Mouse (Mus musculus): ENCODE measurements at regions not wholly inside any gene's neighbourhood (a gene's known extent, or its start where the extent isn't known, plus 50 kb on each side); places are given as distances from the start of the nearest gene placed in this dataset.
"Not testable (repeated sequence)": the region's sequence is repeated elsewhere in the genome, so short reads cannot be mapped to it uniquely, and the experiment has no call there.

DNA sequence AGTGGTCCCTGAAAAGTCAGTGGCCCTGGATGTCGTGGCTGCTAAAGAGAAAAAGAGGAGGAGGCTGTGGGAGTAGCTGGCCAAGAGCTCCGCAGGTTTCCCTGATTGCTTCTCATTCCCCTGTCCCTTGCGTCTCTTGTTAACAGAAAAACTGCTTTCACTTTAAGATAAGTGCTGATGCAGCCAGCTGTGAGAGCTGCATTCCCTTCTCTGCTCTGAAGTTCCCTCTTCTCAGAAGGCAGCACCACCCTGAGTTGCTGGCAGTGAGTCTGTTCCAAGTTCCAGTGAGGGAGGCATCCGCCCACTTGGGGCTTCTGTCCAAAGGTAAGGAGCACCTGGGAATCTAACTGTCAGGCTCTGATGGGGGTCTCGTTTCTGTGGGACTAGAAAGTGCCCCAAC lies 63.5 kb downstream of the Olfr693 start:
- not testable (repeated sequence) for DNase-seq (ENCODE audit: low read depth, low spot score)

DNA sequence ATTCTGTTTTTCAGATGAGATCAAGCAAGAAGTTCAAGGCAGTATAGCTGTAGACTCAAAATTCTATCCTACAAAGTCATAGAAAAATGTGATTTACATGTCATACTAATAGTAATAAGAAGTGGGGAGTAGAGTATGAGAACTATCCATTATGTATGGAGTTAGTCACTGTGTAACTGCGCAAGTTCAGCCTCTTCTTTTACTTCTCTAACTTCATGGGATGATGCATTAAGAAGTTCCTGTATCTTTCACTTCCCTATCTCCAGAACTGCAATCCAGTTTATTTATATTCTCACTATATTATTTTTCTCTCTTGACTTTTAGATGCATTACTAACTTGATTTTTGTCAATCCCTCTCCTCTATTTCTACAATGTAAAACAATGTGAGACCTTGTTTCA lies 67.7 kb downstream of the Olfr693 start:
- DNase-seq (ENCODE audit: low read depth, low spot score): no peak

DNA sequence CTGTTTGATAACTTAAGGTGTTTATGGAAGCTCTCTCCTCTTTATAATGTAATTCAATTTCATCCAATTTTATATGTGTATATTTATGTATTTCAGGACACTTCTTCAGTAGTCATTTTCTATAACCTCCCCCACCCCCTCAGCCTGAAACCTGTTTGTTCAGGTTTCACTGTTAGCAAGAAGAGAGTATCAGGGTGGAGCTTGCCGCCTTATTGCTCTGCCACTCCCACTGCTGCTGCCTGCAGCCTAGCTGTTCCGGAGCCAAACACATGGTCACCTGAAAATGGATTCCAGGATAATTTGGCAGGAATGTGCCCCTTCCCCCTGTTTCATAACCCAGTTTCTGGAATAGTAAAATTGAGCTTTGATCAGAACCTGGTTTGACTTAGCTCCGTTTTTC lies 100.0 kb downstream of the Olfr693 start:
- DNase-seq (ENCODE audit: low read depth, low spot score): no peak

DNA sequence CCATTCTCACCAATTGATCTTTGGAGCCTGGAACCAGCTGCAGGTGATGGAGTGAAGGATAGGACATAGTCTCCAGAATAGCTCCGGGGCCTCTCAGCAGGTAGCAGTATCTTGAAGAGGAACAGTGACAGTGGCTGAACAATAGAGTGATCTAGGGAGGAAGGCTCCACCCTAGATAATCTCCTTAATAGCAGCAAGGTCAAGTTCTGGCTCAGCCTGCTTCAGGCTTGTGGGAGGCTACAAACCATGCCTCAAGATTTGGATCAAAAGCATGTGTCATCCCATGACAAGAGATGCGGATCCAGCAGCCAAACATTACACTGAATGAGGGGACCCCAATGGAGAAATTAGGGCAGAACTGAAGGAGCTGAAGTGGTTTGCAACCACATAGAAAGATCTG lies 112.1 kb downstream of the Olfr693 start:
- peak; percentile 44 for DNase-seq (ENCODE audit: low read depth, low spot score)

DNA sequence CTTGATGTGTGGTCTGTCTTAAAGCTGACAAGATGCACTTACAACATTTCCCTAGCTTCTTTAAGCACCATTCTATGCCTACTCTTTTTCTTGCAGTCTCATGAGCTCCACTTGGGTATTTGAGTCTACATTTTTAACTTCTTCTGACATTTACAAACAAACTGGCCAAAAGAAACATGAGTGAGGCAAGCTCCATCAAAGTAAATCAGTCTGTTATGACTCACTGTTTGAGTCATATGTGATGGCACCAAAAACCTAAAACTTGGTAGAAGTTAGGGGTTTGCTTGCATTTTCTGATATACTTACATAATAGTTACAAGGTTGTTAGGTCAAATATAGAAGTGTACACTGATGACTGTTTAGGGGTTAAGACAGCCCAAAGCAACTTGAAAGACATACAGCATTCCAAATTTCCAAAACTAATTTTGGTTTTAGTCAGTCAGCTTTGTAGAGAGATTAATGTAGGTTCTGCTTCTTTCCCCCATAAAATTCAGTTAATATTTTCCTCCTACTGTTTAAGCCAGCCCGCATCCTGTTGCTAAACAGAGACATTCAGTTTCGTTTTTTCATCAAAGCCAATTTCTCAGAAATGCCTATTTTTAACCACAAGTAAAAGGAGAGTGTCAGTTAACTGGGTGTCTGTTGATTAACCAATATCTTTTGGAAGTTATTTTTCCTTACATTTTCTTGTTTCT lies 129.4 kb downstream of the Olfr693 start:
- DNase-seq (ENCODE audit: low read depth, low spot score): no peak

DNA sequence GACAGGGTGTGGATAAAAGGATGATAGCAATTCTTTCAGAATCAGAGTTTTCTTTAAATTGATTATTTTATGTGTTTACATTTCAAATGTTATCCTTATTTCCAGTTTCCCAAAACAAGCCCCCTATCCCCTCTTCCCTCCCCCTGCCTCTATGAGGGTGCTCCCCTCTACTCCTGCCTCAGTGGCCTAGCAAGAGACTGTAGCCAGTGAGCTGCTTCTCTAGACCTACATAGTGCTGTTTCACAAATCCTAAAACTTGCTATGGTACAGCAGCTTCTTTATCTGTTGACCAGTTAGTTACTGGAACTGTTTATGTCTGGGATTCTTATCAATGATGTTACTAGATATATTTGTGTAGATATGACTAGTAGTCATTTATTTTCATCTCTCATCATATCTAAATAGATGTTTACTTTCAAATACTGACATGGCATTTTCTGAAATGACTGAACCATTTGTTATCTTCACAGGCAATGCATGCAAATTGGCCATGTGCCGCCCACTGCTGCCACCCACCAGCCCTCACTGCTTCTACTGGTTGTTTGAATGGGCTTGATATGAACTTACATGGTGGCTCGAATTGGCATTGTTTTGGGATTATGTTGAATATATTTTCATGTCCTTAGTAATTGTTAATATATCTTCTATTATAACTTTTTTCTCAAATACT lies 150.8 kb downstream of the Olfr693 start:
- DNase-seq (ENCODE audit: low read depth, low spot score): not testable (repeated sequence)

DNA sequence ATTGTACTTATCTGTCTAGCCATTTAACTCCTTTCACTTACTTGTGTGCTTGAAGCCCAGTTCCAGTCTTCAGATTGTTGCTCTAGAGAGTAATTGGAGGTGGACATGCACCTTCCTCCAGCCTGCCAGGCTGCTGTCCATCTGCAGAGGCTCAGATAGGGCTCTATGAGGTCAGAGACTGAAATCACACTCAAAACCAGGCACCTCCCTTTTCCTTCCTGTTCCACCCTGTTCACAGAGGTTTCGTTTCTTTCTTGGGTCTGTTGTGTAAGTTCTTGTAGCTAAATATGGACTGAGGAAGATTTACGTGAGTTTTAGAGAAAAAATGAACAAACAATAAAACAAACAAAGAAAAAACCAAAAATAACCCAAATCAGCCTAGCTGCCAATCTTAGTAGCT lies 151.4 kb downstream of the Olfr693 start:
- DNase-seq (ENCODE audit: low read depth, low spot score): not testable (repeated sequence)

DNA sequence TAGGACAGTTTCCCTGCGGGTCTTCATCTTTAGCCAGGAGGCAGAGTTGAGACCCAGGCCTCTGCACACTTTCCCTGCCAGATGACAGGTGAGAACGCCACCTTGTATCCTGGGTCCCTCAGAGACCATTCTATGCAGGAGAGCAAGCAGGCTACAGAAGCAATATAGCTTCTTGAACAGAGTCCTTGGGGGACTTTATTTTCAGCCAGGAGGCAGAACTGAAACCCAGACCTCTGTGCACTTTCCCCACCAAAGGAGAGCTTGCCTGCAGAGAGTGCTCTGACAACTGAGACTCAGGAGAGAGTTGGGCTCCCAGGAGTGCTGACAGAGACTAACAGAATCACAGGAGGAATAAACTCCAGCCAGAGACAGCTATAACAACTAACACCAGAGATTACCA lies 185.5 kb downstream of the Olfr693 start:
- DNase-seq (ENCODE audit: low read depth, low spot score): no peak
